Mouse (Mus musculus) heart, adult 2 months (tissue): ENCODE results near the gene Zfand3.

Experiments
- CTCF ChIP-seq: fragments of 200-600 bp; IDR thresholded peaks from 2 replicates; pipeline ENCODE4 v1.8.1; 2022; ENCODE audit warnings: antibody characterized with exemption, mild to moderate bottlenecking, moderate library complexity
- EP300 ChIP-seq: fragments of 200-500 bp; IDR thresholded peaks from 2 replicates; pipeline ENCODE4 v1.6.1; 2011; ENCODE audit warnings: low read depth, low read length, control low read depth; ENCODE audit not compliant: insufficient read depth

GRCm38 (mm10) chr17:30181554-30181953 lies 177.0 kb downstream of the Zfand3 start:
- no peak for TF ChIP-seq CTCF
- no peak for TF ChIP-seq EP300
